Mouse (Mus musculus) E14TG2a.4 (cell line): Measurements from ENCODE around the gene Arhgef26.

ENCODE experiments used
- H3K27me3 ChIP-seq: 2 replicates; pipeline ENCODE4 v1.6.1; 2014; ENCODE audit warnings: low read length, control low read depth; ENCODE audit not compliant: insufficient read depth
- H3K36me3 ChIP-seq: 2 replicates; pipeline ENCODE4 v1.6.1; 2014; ENCODE audit warnings: low read length, control low read depth; ENCODE audit not compliant: insufficient read depth
- H3K4me1 ChIP-seq: replicated peaks from 2 replicates; pipeline ENCODE4 v1.6.1; 2014; ENCODE audit warnings: low read depth, low read length, control low read depth
- H3K4me3 ChIP-seq: replicated peaks from 2 replicates; pipeline ENCODE4 v1.5.1; 2014; ENCODE audit warnings: mild to moderate bottlenecking, low read length
- H3K9me3 ChIP-seq: 2 replicates; pipeline ENCODE4 v1.6.1; 2014; ENCODE audit warnings: low read length, control low read depth
- CTCF ChIP-seq: conservative IDR thresholded peaks from 2 replicates; pipeline ENCODE4 v1.5.1; 2014; ENCODE audit warnings: low read length
- NANOG ChIP-seq: IDR thresholded peaks from 2 replicates; pipeline ENCODE4 v1.6.1; 2014; ENCODE audit warnings: borderline replicate concordance, low read length, mixed read lengths
- POU5F1 ChIP-seq: IDR thresholded peaks from 2 replicates; pipeline ENCODE4 v1.6.1; 2014; ENCODE audit warnings: low read length, borderline replicate concordance

Arhgef26 gene

DNA sequence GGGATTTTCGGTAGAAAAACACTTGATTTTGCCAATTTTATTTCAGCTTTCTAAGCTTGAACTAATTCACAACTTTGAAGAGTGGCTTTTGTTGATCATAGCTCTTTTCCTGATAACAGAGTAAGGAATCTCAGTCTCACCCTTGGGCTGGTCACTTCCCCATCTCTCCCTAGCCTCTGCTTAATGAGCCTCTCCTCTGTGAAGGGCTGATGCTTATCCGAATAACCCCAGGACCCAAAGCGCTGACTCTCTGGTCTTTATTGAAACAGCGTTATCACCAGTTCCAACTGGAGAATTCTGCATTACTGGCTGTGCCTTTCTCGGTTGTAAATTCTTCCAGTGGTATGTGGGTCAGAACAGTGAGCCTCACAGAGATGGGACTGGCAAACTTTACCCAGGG lies 57.2 kb downstream of the Arhgef26 start:
- TF ChIP-seq CTCF (no peak), NANOG (no peak), POU5F1 (no peak)
- H3K9me3 ChIP-seq = no peaks in the 10 kb centered on the region
- no peaks in the 10 kb centered on the region for H3K27me3 ChIP-seq
- H3K36me3 ChIP-seq = no peaks in the 10 kb centered on the region
- no peak overlapping the region for H3K4me3 ChIP-seq
- H3K4me1 ChIP-seq = no peaks in the 10 kb centered on the region

- Histone ChIP-seq H3K4me3 (no peak overlapping the region), H3K4me1 (no peaks in the 10 kb centered on the region), H3K36me3 (no peaks in the 10 kb centered on the region), H3K9me3 (no peaks in the 10 kb centered on the region), H3K27me3 (no peaks in the 10 kb centered on the region)
- TF ChIP-seq NANOG (no peak), CTCF (no peak), POU5F1 (no peak)
Observed at GRCm38 (mm10) chr3:62396109-62396508, 58.0 kb downstream of the Arhgef26 start.

DNA sequence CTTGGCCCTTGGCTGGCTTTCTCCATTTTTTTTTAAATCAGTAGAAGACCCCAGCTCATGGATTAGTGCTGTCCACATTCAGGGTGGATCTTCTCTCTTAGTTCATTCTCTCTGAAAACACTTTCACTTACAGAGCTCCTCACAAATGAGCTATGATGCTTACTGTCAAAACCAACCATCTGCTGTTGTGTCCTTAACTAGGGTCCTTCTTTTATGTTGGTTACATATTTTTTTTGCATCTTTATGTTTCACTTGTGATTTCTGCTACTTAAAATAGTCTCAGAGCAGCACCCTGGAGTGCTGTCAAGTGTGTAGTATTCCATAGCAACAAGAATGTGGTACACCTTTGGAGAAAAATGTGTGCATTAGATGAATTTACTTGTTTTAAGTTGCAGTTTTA lies 60.0 kb downstream of the Arhgef26 start:
- TF ChIP-seq POU5F1 = no peak
- TF ChIP-seq CTCF = no peak
- no peak for TF ChIP-seq NANOG
- no peaks in the 10 kb centered on the region for H3K9me3 ChIP-seq
- no peak overlapping the region for H3K4me3 ChIP-seq
- H3K27me3 ChIP-seq = no peaks in the 10 kb centered on the region
- no peaks in the 10 kb centered on the region for H3K4me1 ChIP-seq
- no peaks in the 10 kb centered on the region for H3K36me3 ChIP-seq

- Histone ChIP-seq H3K9me3 (no peaks in the 10 kb centered on the region), H3K4me1 (no peaks in the 10 kb centered on the region), H3K27me3 (no peaks in the 10 kb centered on the region), H3K4me3 (no peak overlapping the region), H3K36me3 (no peaks in the 10 kb centered on the region)
- no peak for TF ChIP-seq CTCF
- TF ChIP-seq POU5F1 = no peak
- no peak for TF ChIP-seq NANOG
Observed at GRCm38 (mm10) chr3:62399826-62400746, 61.9 kb downstream of the Arhgef26 start.

- TF ChIP-seq CTCF (no peak), POU5F1 (no peak), NANOG (no peak)
- Histone ChIP-seq H3K4me1 (no peaks in the 10 kb centered on the region), H3K4me3 (no peak overlapping the region), H3K27me3 (no peaks in the 10 kb centered on the region), H3K9me3 (no peaks in the 10 kb centered on the region), H3K36me3 (no peaks in the 10 kb centered on the region)
Observed at GRCm38 (mm10) chr3:62402466-62402865, 64.3 kb downstream of the Arhgef26 start.

- Histone ChIP-seq H3K36me3 (no peaks in the 10 kb centered on the region), H3K4me1 (no peaks in the 10 kb centered on the region), H3K9me3 (peaks cover 16% of the 10 kb centered on the region), H3K27me3 (no peaks in the 10 kb centered on the region), H3K4me3 (no peak overlapping the region)
- TF ChIP-seq NANOG (no peak), POU5F1 (no peak), CTCF (no peak)
Observed at GRCm38 (mm10) chr3:62404477-62405246, 66.5 kb downstream of the Arhgef26 start.

DNA sequence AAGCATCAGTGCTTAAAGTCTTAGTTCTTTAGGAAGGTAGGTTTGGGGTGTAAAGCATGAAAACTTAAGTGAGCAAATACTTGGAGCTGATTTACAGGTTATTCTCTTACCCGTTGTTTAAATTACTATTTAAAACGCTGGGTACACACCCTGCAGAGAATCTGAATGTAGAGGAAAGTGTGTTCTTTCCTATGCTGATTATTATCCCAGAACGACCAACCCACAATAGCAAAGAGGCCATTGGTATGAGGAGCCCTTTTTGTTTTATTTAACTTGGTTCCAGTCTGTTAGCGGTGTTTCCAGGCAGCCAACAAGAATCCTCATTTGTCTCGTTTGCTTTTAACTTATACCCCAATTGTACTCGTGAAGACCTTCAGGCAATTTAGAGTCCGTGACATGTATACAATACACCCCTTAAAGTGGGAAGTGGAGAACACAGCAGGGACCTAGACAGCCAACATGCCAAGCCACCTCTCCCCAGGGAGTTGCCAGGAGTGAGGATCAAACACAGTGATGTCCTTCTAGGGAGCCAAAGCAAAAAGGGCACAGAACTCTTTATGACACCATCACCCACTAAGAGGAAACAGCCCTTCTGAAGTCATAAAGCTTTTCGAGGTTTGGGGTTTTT lies 71.5 kb downstream of the Arhgef26 start:
- no peaks in the 10 kb centered on the region; the same call in 1 of the 2 replicates for H3K4me1 ChIP-seq
- TF ChIP-seq CTCF = no peak
- no peak for TF ChIP-seq NANOG
- no peak for TF ChIP-seq POU5F1
- no peak overlapping the region for H3K4me3 ChIP-seq

GRCm38 (mm10) chr3:62410491-62410890 lies 72.3 kb downstream of the Arhgef26 start:
- Histone ChIP-seq H3K27me3 (no peaks in the 10 kb centered on the region), H3K4me3 (no peak overlapping the region), H3K36me3 (no peaks in the 10 kb centered on the region), H3K4me1 (no peaks in the 10 kb centered on the region; the same call in 1 of the 2 replicates), H3K9me3 (peaks cover 16% of the 10 kb centered on the region)
- no peak for TF ChIP-seq CTCF
- no peak for TF ChIP-seq POU5F1
- TF ChIP-seq NANOG = no peak

More for the DNA sequence above, 71.5 kb downstream of the Arhgef26 start:
- Histone ChIP-seq H3K9me3 (peaks cover 16% of the 10 kb centered on the region), H3K27me3 (no peaks in the 10 kb centered on the region), H3K36me3 (no peaks in the 10 kb centered on the region)
